ENCODE assay signal across 23 mouse cellular contexts in genomic region chr3:56489154-56489553, GRCm38 (mm10).
DNase-seq lines count a peak whose midpoint lies in the region; ATAC-seq lines count a peak whose summit lies in the region.
"Had no signal": no experiment of that assay in that cellular context is flagged by ENCODE, and none has a peak within 500 bp of the region (broad histone marks: within the 10 kb centered on the region; RNA-seq: fewer than 3 reads in every experiment).

No protein-coding gene starts in this region.

- no peaks in the 10 kb centered on the region for H3K36me3 ChIP-seq in embryonic facial prominence, embryonic 14.5 days (ENCODE audit: control insufficient read depth, insufficient read depth, low read length)
- no peaks in the 10 kb centered on the region for H3K36me3 ChIP-seq in embryonic facial prominence, embryonic 10.5 days (replicated peaks)
- no peaks in the 10 kb centered on the region for H3K36me3 ChIP-seq in heart, embryonic 12.5 days
- H3K36me3 ChIP-seq in heart, embryonic 16.5 days (ENCODE audit: control insufficient read depth, insufficient read depth) = no peaks in the 10 kb centered on the region
- H3K36me3 ChIP-seq: embryonic facial prominence, embryonic 12.5 days; forebrain, embryonic 12.5 days; G1E; hindbrain, embryonic 12.5 days had no signal

- H3K4me1 ChIP-seq in embryonic facial prominence, embryonic 14.5 days (ENCODE audit: control insufficient read depth, insufficient read depth, low read length) = no peaks in the 10 kb centered on the region
- H3K4me1 ChIP-seq in embryonic facial prominence, embryonic 10.5 days = no peaks in the 10 kb centered on the region; the same call in 1 of the 2 replicates
- peaks cover 14% of the 10 kb centered on the region for H3K4me1 ChIP-seq in heart, embryonic 12.5 days (replicated peaks)
- H3K4me1 ChIP-seq in heart, embryonic 16.5 days (ENCODE audit: control insufficient read depth, insufficient read depth, low read length) = peaks cover 15% of the 10 kb centered on the region
- H3K4me1 ChIP-seq: embryonic facial prominence, embryonic 12.5 days; hindbrain, embryonic 12.5 days had no signal

- H3K9me3 ChIP-seq in embryonic facial prominence, embryonic 14.5 days (ENCODE audit: control insufficient read depth, low read length) = no peaks in the 10 kb centered on the region
- no peaks in the 10 kb centered on the region for H3K9me3 ChIP-seq in embryonic facial prominence, embryonic 10.5 days
- no peaks in the 10 kb centered on the region for H3K9me3 ChIP-seq in heart, embryonic 12.5 days (replicated peaks)
- H3K9me3 ChIP-seq in heart, embryonic 16.5 days (replicated peaks; ENCODE audit: control insufficient read depth, low read length) = no peaks in the 10 kb centered on the region
- H3K9me3 ChIP-seq: embryonic facial prominence, embryonic 12.5 days; forebrain, embryonic 12.5 days; hindbrain, embryonic 12.5 days had no signal

- WGBS in embryonic facial prominence, embryonic 14.5 days = 62% methylated on average over 5 of the region's 5 CpGs
- WGBS in embryonic facial prominence, embryonic 10.5 days = 78% methylated on average over 5 of the region's 5 CpGs
- WGBS in heart, embryonic 12.5 days = 36% methylated on average over 5 of the region's 5 CpGs
- 28% methylated on average over 5 of the region's 5 CpGs for WGBS in heart, embryonic 16.5 days

- intact Hi-C loops in heart, postnatal 14 days (cut with DNase I) = no loop called here
- intact Hi-C loops in heart, postnatal 25 days (cut with DNase I) = no loop called here

- no peak overlapping the region for H3K9ac ChIP-seq in embryonic facial prominence, embryonic 14.5 days (ENCODE audit: low read depth, low read length)
- no peak overlapping the region for H3K9ac ChIP-seq in heart, embryonic 12.5 days
- H3K9ac ChIP-seq in heart, embryonic 16.5 days (ENCODE audit: low read length) = no peak overlapping the region
- H3K9ac ChIP-seq: embryonic facial prominence, embryonic 12.5 days; forebrain, embryonic 12.5 days; hindbrain, embryonic 12.5 days had no signal

- no peak overlapping the region for H3K27ac ChIP-seq in embryonic facial prominence, embryonic 14.5 days (replicated peaks; ENCODE audit: low read depth, low read length)
- no peak overlapping the region for H3K27ac ChIP-seq in embryonic facial prominence, embryonic 10.5 days (replicated peaks)
- peak overlapping the region; percentile 69 for H3K27ac ChIP-seq in heart, embryonic 12.5 days (ENCODE audit: poor library complexity, severe bottlenecking)
- peak overlapping the region; percentile 47; the same call in 1 of the 2 replicates for H3K27ac ChIP-seq in heart, embryonic 16.5 days (ENCODE audit: low read length)
- H3K27ac ChIP-seq: embryonic facial prominence, embryonic 12.5 days; forebrain, embryonic 12.5 days; hindbrain, embryonic 12.5 days had no signal

- ATAC-seq in embryonic facial prominence, embryonic 14.5 days (ENCODE audit: low read depth) = no peak
- no peak; the same call in 1 of the 2 replicates for ATAC-seq in heart, embryonic 12.5 days (ENCODE audit: insufficient number of reproducible peaks, low FRiP score)
- 0 out of 2 replicates have a peak, but pooled peaks have one; percentile 47 for ATAC-seq in heart, embryonic 16.5 days (replicated peaks; ENCODE audit: extremely low read depth, insufficient read depth, low FRiP score)
- ATAC-seq: CD4-positive, CD25-positive, alpha-beta regulatory T cell, adult 4 months; hindbrain, embryonic 16.5 days; inflammation-experienced regulatory T-cells, adult 6 months; intestine, postnatal 0 days had no signal

- DNase-seq in embryonic facial prominence, embryonic 14.5 days (ENCODE audit: low spot score) = peak; percentile 10
- no peak for DNase-seq in embryonic facial prominence, embryonic 10.5 days (ENCODE audit: low spot score)
- DNase-seq in heart, postnatal 14 days = no peak
- no peak for DNase-seq in heart, postnatal 25 days (ENCODE audit: low spot score)
- no peak for DNase-seq in frontal cortex, postnatal 36 days (ENCODE audit: low spot score in 2 of 2)
- DNase-seq: adrenal gland, postnatal 10 days; B cell, adult 2 months; cerebellum, adult 11 months; cerebellum, adult 8-10 months; cerebellum, postnatal 14 days; embryo, embryonic 11 days; gastrocnemius, postnatal 10 days; kidney, adult 8-10 months had no signal

- H3K4me2 ChIP-seq in embryonic facial prominence, embryonic 14.5 days (ENCODE audit: low read depth, low read length) = no peak overlapping the region
- H3K4me2 ChIP-seq in heart, embryonic 12.5 days = 0 out of 2 replicates have a peak overlapping the region, but pooled peaks have one; percentile 11
- H3K4me2 ChIP-seq in heart, embryonic 16.5 days (ENCODE audit: low read depth, low read length) = peak overlapping the region; percentile 33; the same call in 1 of the 2 replicates
- H3K4me2 ChIP-seq: embryonic facial prominence, embryonic 12.5 days; forebrain, embryonic 12.5 days; hindbrain, embryonic 12.5 days had no signal

- H3K27me3 ChIP-seq in embryonic facial prominence, embryonic 14.5 days (replicated peaks; ENCODE audit: control insufficient read depth, insufficient read depth, low read length) = no peaks in the 10 kb centered on the region
- no peaks in the 10 kb centered on the region for H3K27me3 ChIP-seq in embryonic facial prominence, embryonic 10.5 days (replicated peaks; ENCODE audit: low read depth, poor library complexity, severe bottlenecking)
- no peaks in the 10 kb centered on the region for H3K27me3 ChIP-seq in heart, embryonic 12.5 days (replicated peaks)
- H3K27me3 ChIP-seq in heart, embryonic 16.5 days (ENCODE audit: control insufficient read depth, insufficient read depth, low read length) = no peaks in the 10 kb centered on the region
- H3K27me3 ChIP-seq: embryonic facial prominence, embryonic 12.5 days; forebrain, embryonic 12.5 days; hindbrain, embryonic 12.5 days had no signal

- H3K4me3 ChIP-seq in embryonic facial prominence, embryonic 14.5 days (ENCODE audit: low read depth, low read length) = no peak overlapping the region
- no peak overlapping the region for H3K4me3 ChIP-seq in embryonic facial prominence, embryonic 10.5 days
- no peak overlapping the region for H3K4me3 ChIP-seq in heart, embryonic 12.5 days
- no peak overlapping the region for H3K4me3 ChIP-seq in heart, embryonic 16.5 days (ENCODE audit: low read length)
- H3K4me3 ChIP-seq: embryonic facial prominence, embryonic 12.5 days; forebrain, embryonic 12.5 days; hindbrain, embryonic 12.5 days had no signal

Comparison
In these comparisons a context has a peak if more than half of its experiments do, and no peak if none do; other contexts are left out.
1. H3K27ac ChIP-seq: peak in heart, embryonic 12.5 days (single experiment) and heart, embryonic 16.5 days (single experiment); none in embryonic facial prominence, embryonic 14.5 days (single experiment) and embryonic facial prominence, embryonic 10.5 days (single experiment).